Mouse (Mus musculus): ENCODE results near the gene Tpmt. TPM values are rescaled to one million over a fixed set of nuclear protein-coding genes. Genes with fewer than 3 reads are reported as not detected.

Gene Tpmt
- polyA plus RNA-seq (2014; fragmentation: Nextera tagmentation; extraction: Ambion mirVana): 17.1 and 18.4 TPM in 2 replicates

DNA sequence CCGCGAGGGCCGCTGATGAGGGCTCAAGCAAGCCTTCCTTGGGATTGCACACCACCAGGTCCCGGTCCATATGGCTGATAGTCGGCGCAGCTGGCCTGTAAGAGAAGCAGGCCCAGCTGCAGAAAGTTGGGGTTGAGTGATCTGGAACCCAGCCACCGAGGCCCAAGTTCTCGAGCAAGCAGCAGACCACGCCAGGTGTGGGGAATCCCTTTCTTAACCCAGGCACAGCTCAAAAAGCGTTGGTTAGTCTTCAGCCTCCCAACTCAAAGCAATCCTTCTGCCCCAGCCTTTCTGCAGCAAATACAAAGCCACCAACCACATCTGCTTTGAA lies at the start of gene Tpmt:
TSS of gene Tpmt (minus strand) at position 121 of the 331 bp plus-strand sequence.
- Histone ChIP-seq H3K9me3 (ENCODE audit: control insufficient read depth, low read length) (no peaks in the 10 kb centered on the region), H3K4me1 (ENCODE audit: control insufficient read depth in 2 of 2, insufficient read depth in 2 of 2, low read length in 2 of 2) (peaks cover 8% of the 10 kb centered on the region in 2 experiments; a peak in 3 of 4 replicates), H3K9ac (ENCODE audit: low read length) (peak within 1 kb of the TSS; percentile 82), H3K27ac (replicated peaks in 1 of 2; ENCODE audit: control insufficient read depth in 1 of 2, insufficient read depth in 1 of 2, low read depth in 2 of 2, low read length in 2 of 2) (peak within 1 kb of the TSS; percentile 34 to 45), H3K4me3 (ENCODE audit: control insufficient read depth in 1 of 2, insufficient read depth in 1 of 2, low read depth in 1 of 2, low read length in 2 of 2) (peak within 1 kb of the TSS; percentile 80 to 87), H3K36me3 (ENCODE audit: control insufficient read depth, insufficient read depth, low read length) (peaks cover 11% of the 10 kb centered on the region; the same call in 1 of the 2 replicates), H3K4me2 (ENCODE audit: low read length) (peak within 1 kb of the TSS; percentile 74), H3K27me3 (ENCODE audit: control insufficient read depth, insufficient read depth, low read length) (no peaks in the 10 kb centered on the region)
- WGBS: 23% methylated on average over 10 of the region's 10 CpGs
- no peak for ATAC-seq (ENCODE audit: insufficient number of reproducible peaks, insufficient read depth, low FRiP score, low read depth)

DNA sequence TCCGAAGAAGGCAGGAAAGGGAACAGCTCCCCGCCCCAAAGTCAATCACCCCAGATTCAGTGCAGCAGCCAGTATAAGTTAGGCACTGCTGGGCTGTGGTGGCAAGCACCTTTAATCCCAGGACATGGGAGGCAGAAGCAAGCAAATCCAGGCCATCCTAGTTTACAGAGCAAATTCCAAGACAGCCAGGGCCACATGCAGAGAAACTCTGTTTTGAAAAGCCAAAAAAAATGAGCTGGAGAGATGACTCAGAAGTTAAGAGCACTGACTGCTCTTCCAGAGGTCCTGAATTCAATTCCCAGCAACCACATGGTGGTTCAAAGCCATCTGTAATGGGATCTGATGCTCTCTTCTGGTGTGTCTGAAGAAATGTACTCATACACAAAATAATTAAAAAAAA lies 49.3 kb upstream of the Tpmt start:
- ATAC-seq (ENCODE audit: insufficient number of reproducible peaks, insufficient read depth, low FRiP score, low read depth): no peak
- Histone ChIP-seq H3K36me3 (ENCODE audit: control insufficient read depth, insufficient read depth, low read length) (peaks cover 94% of the 10 kb centered on the region), H3K4me2 (ENCODE audit: low read length) (no peak overlapping the region), H3K4me1 (ENCODE audit: control insufficient read depth in 2 of 2, insufficient read depth in 2 of 2, low read length in 2 of 2) (peaks cover 0 to 6% of the 10 kb centered on the region in 2 experiments; a peak in 3 of 4 replicates), H3K4me3 (ENCODE audit: control insufficient read depth in 1 of 2, insufficient read depth in 1 of 2, low read depth in 1 of 2, low read length in 2 of 2) (no peak overlapping the region), H3K27me3 (ENCODE audit: control insufficient read depth, insufficient read depth, low read length) (no peaks in the 10 kb centered on the region), H3K27ac (replicated peaks in 1 of 2; ENCODE audit: control insufficient read depth in 1 of 2, insufficient read depth in 1 of 2, low read depth in 2 of 2, low read length in 2 of 2) (no peak overlapping the region), H3K9ac (ENCODE audit: low read length) (no peak overlapping the region), H3K9me3 (ENCODE audit: control insufficient read depth, low read length) (no peaks in the 10 kb centered on the region)
- 96% methylated on average over 2 of the region's 2 CpGs for WGBS

GRCm38 (mm10) chr13:47089271-47089670 lies 44.7 kb upstream of the Tpmt start:
- 85% methylated on average over 2 of the region's 2 CpGs for WGBS
- Histone ChIP-seq H3K27me3 (ENCODE audit: control insufficient read depth, insufficient read depth, low read length) (no peaks in the 10 kb centered on the region), H3K4me3 (ENCODE audit: control insufficient read depth in 1 of 2, insufficient read depth in 1 of 2, low read depth in 1 of 2, low read length in 2 of 2) (no peak overlapping the region), H3K4me2 (ENCODE audit: low read length) (no peak overlapping the region), H3K9me3 (ENCODE audit: control insufficient read depth, low read length) (no peaks in the 10 kb centered on the region), H3K9ac (ENCODE audit: low read length) (no peak overlapping the region), H3K36me3 (ENCODE audit: control insufficient read depth, insufficient read depth, low read length) (peaks cover 91% of the 10 kb centered on the region), H3K4me1 (ENCODE audit: control insufficient read depth in 2 of 2, insufficient read depth in 2 of 2, low read length in 2 of 2) (no peaks in the 10 kb centered on the region), H3K27ac (replicated peaks in 1 of 2; ENCODE audit: control insufficient read depth in 1 of 2, insufficient read depth in 1 of 2, low read depth in 2 of 2, low read length in 2 of 2) (no peak overlapping the region)
- ATAC-seq (ENCODE audit: insufficient number of reproducible peaks, insufficient read depth, low FRiP score, low read depth): no peak

DNA sequence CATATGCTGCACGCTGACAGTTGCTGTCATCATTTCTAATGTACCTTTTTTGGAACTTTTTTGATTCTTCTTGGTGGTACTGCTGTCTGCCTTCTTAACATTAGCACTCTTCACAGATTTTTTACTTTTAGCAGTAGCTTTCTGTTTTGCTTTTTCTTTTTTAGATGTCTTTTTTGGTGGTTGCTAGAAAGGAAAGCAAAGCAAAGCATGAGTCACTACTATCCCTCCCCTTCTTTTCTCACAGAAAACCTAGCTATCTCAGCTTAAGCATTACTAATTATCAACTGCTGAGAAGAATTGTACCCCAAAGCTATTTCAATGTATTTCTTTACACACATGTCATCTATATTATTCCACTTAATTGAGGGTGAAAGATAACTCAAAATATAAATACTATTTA lies 43.9 kb upstream of the Tpmt start:
- Histone ChIP-seq H3K4me3 (ENCODE audit: control insufficient read depth in 1 of 2, insufficient read depth in 1 of 2, low read depth in 1 of 2, low read length in 2 of 2) (no peak overlapping the region), H3K27me3 (ENCODE audit: control insufficient read depth, insufficient read depth, low read length) (no peaks in the 10 kb centered on the region), H3K36me3 (ENCODE audit: control insufficient read depth, insufficient read depth, low read length) (peaks cover 88% of the 10 kb centered on the region), H3K27ac (replicated peaks in 1 of 2; ENCODE audit: control insufficient read depth in 1 of 2, insufficient read depth in 1 of 2, low read depth in 2 of 2, low read length in 2 of 2) (no peak overlapping the region), H3K9me3 (ENCODE audit: control insufficient read depth, low read length) (no peaks in the 10 kb centered on the region), H3K4me1 (ENCODE audit: control insufficient read depth in 2 of 2, insufficient read depth in 2 of 2, low read length in 2 of 2) (no peaks in the 10 kb centered on the region), H3K9ac (ENCODE audit: low read length) (no peak overlapping the region), H3K4me2 (ENCODE audit: low read length) (no peak overlapping the region)
- ATAC-seq (ENCODE audit: insufficient number of reproducible peaks, insufficient read depth, low FRiP score, low read depth): no peak
- 91% methylated on average over 1 of the region's 1 CpGs for WGBS

DNA sequence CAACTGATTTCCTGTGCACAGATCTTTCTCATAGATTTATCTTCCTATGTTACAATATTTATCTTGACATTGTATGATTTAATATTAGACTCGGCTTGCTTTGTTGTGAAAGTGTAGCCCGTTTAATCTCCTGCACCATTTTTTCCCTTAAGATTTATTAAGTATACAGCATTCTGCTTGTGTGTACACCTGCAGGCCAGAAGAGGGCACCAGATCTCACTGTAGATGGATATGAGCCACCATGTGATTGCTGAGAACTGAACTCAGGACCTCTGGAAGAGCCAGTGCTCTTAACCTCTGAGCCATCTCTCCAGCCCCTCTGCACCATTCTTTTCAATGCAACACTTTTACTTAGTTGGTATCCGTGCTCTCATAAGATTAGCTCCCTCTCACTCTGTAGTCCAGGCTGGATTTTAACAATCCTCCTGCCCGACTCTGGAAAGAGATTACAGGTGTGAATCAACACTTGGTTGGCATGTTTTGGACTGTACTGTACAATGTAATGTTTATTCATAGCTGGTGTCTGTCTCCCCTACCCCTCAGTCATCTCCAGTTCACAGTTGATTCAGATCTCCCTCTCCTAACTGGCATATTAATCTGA lies 36.5 kb upstream of the Tpmt start:
- no peak overlapping the region for H3K9ac ChIP-seq (ENCODE audit: low read length)
- H3K4me1 ChIP-seq (ENCODE audit: control insufficient read depth in 2 of 2, insufficient read depth in 2 of 2, low read length in 2 of 2): no peaks in the 10 kb centered on the region; a peak in 1 of 4 replicates
- H3K4me3 ChIP-seq (ENCODE audit: control insufficient read depth in 1 of 2, insufficient read depth in 1 of 2, low read depth in 1 of 2, low read length in 2 of 2): no peak overlapping the region
- H3K27ac ChIP-seq (replicated peaks in 1 of 2; ENCODE audit: control insufficient read depth in 1 of 2, insufficient read depth in 1 of 2, low read depth in 2 of 2, low read length in 2 of 2): no peak overlapping the region
- peaks cover 53% of the 10 kb centered on the region for H3K36me3 ChIP-seq (ENCODE audit: control insufficient read depth, insufficient read depth, low read length)
- H3K4me2 ChIP-seq (ENCODE audit: low read length): no peak overlapping the region
- WGBS: 86% methylated on average over 4 of the region's 4 CpGs
- H3K27me3 ChIP-seq (ENCODE audit: control insufficient read depth, insufficient read depth, low read length): no peaks in the 10 kb centered on the region
- H3K9me3 ChIP-seq (ENCODE audit: control insufficient read depth, low read length): no peaks in the 10 kb centered on the region
- no peak for ATAC-seq (ENCODE audit: insufficient number of reproducible peaks, insufficient read depth, low FRiP score, low read depth)

DNA sequence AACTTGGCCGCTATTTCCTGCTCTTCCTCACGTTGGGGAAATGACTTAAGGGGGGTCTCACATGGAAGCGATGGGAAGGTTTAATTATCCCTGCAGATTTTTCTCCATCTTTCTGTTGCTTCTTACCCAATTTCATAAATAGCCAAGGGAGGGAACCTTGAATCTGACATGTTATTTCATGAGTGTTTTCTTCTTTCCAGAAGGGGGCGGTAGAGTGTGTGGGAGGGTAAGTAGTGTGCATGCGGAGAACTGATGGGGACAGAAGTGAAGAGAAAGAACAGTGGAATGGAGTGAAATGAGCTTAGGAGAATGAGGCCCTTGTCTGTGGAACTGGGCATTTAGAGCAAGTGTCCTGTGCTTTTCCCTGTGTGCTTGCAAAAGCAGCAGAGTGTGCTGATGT lies 34.3 kb upstream of the Tpmt start:
- no peak overlapping the region for H3K27ac ChIP-seq (replicated peaks in 1 of 2; ENCODE audit: control insufficient read depth in 1 of 2, insufficient read depth in 1 of 2, low read depth in 2 of 2, low read length in 2 of 2)
- H3K4me1 ChIP-seq (ENCODE audit: control insufficient read depth in 2 of 2, insufficient read depth in 2 of 2, low read length in 2 of 2): no peaks in the 10 kb centered on the region; a peak in 1 of 4 replicates
- no peaks in the 10 kb centered on the region for H3K9me3 ChIP-seq (ENCODE audit: control insufficient read depth, low read length)
- H3K36me3 ChIP-seq (ENCODE audit: control insufficient read depth, insufficient read depth, low read length): peaks cover 41% of the 10 kb centered on the region
- no peak overlapping the region for H3K9ac ChIP-seq (ENCODE audit: low read length)
- WGBS: 72% methylated on average over 5 of the region's 5 CpGs
- no peaks in the 10 kb centered on the region for H3K27me3 ChIP-seq (ENCODE audit: control insufficient read depth, insufficient read depth, low read length)
- H3K4me3 ChIP-seq (ENCODE audit: control insufficient read depth in 1 of 2, insufficient read depth in 1 of 2, low read depth in 1 of 2, low read length in 2 of 2): no peak overlapping the region
- no peak for ATAC-seq (ENCODE audit: insufficient number of reproducible peaks, insufficient read depth, low FRiP score, low read depth)
- H3K4me2 ChIP-seq (ENCODE audit: low read length): no peak overlapping the region

DNA sequence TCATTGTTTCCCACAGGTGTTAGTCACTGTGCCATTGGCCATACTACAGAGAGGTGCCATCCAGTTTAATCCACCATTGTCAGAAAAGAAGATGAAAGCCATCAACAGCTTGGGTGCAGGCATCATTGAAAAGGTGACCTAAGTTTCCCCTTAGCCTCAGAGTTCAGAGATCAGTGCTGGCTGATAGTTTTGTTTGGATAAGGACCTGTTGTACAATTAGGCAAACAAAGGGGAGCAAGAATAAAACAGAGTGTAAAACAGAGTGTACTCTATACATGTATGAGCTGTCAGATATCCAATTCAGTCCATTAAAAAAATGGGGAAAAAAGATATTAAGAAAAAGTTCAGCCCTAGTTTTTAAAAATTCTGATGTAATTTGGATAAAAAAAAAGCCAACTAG lies 32.8 kb upstream of the Tpmt start:
- no peak overlapping the region for H3K4me3 ChIP-seq (ENCODE audit: control insufficient read depth in 1 of 2, insufficient read depth in 1 of 2, low read depth in 1 of 2, low read length in 2 of 2)
- no peaks in the 10 kb centered on the region; a peak in 1 of 4 replicates for H3K4me1 ChIP-seq (ENCODE audit: control insufficient read depth in 2 of 2, insufficient read depth in 2 of 2, low read length in 2 of 2)
- peaks cover 33% of the 10 kb centered on the region for H3K36me3 ChIP-seq (ENCODE audit: control insufficient read depth, insufficient read depth, low read length)
- ATAC-seq (ENCODE audit: insufficient number of reproducible peaks, insufficient read depth, low FRiP score, low read depth): no peak
- H3K27me3 ChIP-seq (ENCODE audit: control insufficient read depth, insufficient read depth, low read length): no peaks in the 10 kb centered on the region
- no peaks in the 10 kb centered on the region for H3K9me3 ChIP-seq (ENCODE audit: control insufficient read depth, low read length)
- no peak overlapping the region for H3K4me2 ChIP-seq (ENCODE audit: low read length)
- no peak overlapping the region for H3K27ac ChIP-seq (replicated peaks in 1 of 2; ENCODE audit: control insufficient read depth in 1 of 2, insufficient read depth in 1 of 2, low read depth in 2 of 2, low read length in 2 of 2)
- no peak overlapping the region for H3K9ac ChIP-seq (ENCODE audit: low read length)

DNA sequence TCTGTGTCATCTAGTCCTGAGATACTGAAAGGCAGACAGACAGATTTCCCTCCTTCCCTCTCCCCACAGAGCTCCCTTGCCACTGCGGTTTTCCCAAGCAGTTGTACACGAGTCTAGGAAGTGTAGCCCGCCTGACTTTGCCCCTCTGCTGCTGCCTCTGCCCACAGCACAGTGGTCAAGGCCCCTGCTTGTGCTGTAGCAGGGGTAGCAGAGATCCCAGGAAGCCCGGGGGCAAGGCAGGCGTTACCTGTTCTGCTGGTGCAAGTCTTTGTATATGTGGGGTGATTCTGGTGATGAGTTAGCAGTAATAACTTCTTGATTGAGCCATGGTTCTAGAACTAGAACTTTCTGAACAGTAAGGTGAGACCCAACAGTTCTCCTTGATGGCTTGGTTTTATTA lies 31.6 kb upstream of the Tpmt start:
- H3K4me1 ChIP-seq (ENCODE audit: control insufficient read depth in 2 of 2, insufficient read depth in 2 of 2, low read length in 2 of 2): no peaks in the 10 kb centered on the region; a peak in 1 of 4 replicates
- no peak overlapping the region for H3K27ac ChIP-seq (replicated peaks in 1 of 2; ENCODE audit: control insufficient read depth in 1 of 2, insufficient read depth in 1 of 2, low read depth in 2 of 2, low read length in 2 of 2)
- H3K4me3 ChIP-seq (ENCODE audit: control insufficient read depth in 1 of 2, insufficient read depth in 1 of 2, low read depth in 1 of 2, low read length in 2 of 2): no peak overlapping the region
- H3K9me3 ChIP-seq (ENCODE audit: control insufficient read depth, low read length): no peaks in the 10 kb centered on the region
- H3K27me3 ChIP-seq (ENCODE audit: control insufficient read depth, insufficient read depth, low read length): no peaks in the 10 kb centered on the region
- H3K9ac ChIP-seq (ENCODE audit: low read length): no peak overlapping the region
- no peak for ATAC-seq (ENCODE audit: insufficient number of reproducible peaks, insufficient read depth, low FRiP score, low read depth)
- no peak overlapping the region for H3K4me2 ChIP-seq (ENCODE audit: low read length)
- 69% methylated on average over 5 of the region's 5 CpGs for WGBS
- H3K36me3 ChIP-seq (ENCODE audit: control insufficient read depth, insufficient read depth, low read length): peaks cover 37% of the 10 kb centered on the region
